Mouse (Mus musculus): Measurements from ENCODE around the gene Trp53tg5. TPM values are rescaled to one million over a fixed set of nuclear protein-coding genes. Genes with fewer than 3 reads are reported as not detected.

Gene Trp53tg5
- polyA plus RNA-seq, 1 experiment from 2014 or later: not detected

DNA sequence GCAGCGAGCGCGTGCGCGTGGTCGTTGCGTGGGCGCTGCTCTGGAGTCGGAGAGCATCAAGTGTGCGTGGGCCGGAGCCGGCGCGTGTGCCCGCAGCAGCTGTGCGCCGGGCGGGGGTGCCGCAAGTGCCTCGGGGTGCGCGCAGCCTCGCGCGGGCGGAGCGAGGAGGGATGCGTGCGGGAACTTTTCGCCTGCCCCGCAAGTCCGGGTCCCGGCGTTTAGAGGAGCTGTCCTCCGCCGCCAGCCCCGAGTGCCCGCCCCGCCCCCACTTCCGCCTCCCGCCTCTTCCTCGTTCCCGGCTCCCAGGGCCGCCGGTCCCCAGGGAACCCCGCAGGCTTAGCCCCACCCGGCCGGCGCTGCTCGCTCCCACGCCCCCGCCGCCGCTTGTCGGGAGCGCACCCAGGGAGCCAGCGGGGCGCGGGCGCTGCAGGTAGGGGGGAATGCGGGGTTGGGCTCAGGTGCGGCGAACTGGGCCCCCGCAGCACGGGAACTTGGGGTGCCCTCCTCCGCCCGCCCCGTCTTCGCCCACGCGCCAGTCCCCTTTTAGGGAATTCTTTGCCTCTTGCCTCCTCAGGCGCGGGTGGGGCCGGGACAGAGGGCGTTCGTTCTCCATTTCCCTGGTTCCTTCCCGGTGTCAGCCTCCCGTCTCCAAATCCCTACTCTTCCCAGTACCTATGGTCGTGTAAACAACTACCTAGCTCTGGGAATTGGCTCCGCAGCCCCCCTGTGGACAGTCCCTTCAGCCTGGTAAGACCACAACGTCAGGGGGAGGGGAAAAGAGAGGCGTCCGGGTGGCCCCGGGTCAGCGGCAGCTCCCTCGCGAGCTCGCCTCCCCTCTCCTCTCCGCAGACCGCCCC, 13.0 kb upstream of the Trp53tg5 start:
- H3K27ac ChIP-seq (ENCODE audit: low read length): peak overlapping the region; percentile 69
- H3K9ac ChIP-seq (ENCODE audit: low read length): peak overlapping the region; percentile 84
- peak overlapping the region; percentile 92 for H3K4me2 ChIP-seq (ENCODE audit: low read depth, low read length)
- 0 out of 2 replicates have a peak, but pooled peaks cover 3% of the 10 kb centered on the region for H3K27me3 ChIP-seq (ENCODE audit: control insufficient read depth, insufficient read depth, low read length)
- peaks cover 9% of the 10 kb centered on the region for H3K36me3 ChIP-seq (ENCODE audit: control insufficient read depth, insufficient read depth)
- peaks cover 12% of the 10 kb centered on the region for H3K4me1 ChIP-seq (ENCODE audit: control insufficient read depth, insufficient read depth, low read length)
- ATAC-seq (replicated peaks; ENCODE audit: extremely low read depth, insufficient read depth, low FRiP score): peak; percentile 72
- H3K9me3 ChIP-seq (replicated peaks; ENCODE audit: control insufficient read depth, low read length): no peaks in the 10 kb centered on the region
- under 1% methylated on average over 86 of the region's 90 CpGs for WGBS
- H3K4me3 ChIP-seq (ENCODE audit: low read length): peak overlapping the region; percentile 86

DNA sequence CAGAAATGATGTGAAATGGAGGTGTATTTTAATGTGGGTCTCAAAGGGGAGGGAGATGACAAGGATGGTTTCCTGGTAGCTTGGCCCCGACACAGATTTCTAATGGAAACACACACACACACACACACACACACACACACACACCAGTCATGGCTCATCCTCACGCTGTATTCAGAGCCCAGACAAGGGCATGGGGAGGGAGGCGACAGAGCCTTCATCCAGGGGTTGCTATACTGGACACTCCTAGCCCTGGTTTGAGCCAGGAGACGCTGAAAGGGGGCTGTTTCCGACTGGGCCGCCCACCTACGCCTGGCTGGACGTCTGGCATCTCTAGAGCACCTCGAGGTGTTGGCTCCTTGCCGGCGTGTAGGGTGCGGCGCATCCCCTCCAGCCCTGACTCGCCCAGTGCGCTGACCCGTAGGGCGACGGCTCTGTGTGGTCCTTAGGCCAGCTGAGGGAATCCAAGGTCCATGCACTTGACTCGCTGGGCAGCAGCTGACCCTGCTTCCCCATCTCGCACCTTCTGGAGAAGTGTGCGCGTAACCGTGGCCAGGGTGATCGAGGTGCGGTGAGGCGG, 12.2 kb upstream of the Trp53tg5 start, which contains the start of gene Dbndd2:
Gene Dbndd2, plus strand, starts transcription at position 426 of the 577 bp plus-strand sequence.
- peak within 1 kb of the TSS; percentile 92 for H3K4me2 ChIP-seq (ENCODE audit: low read depth, low read length)
- WGBS: 2% methylated on average over 26 of the region's 26 CpGs
- H3K9ac ChIP-seq (ENCODE audit: low read length): peak within 1 kb of the TSS; percentile 84
- peaks cover 12% of the 10 kb centered on the region for H3K4me1 ChIP-seq (ENCODE audit: control insufficient read depth, insufficient read depth, low read length)
- H3K36me3 ChIP-seq (ENCODE audit: control insufficient read depth, insufficient read depth): peaks cover 8% of the 10 kb centered on the region
- 0 out of 2 replicates have a peak, but pooled peaks cover 3% of the 10 kb centered on the region for H3K27me3 ChIP-seq (ENCODE audit: control insufficient read depth, insufficient read depth, low read length)
- H3K27ac ChIP-seq (ENCODE audit: low read length): peak within 1 kb of the TSS; percentile 69
- peak within 1 kb of the TSS; percentile 86 for H3K4me3 ChIP-seq (ENCODE audit: low read length)
- 0 out of 2 replicates have a peak, but pooled peaks have one; percentile 46 for ATAC-seq (replicated peaks; ENCODE audit: extremely low read depth, insufficient read depth, low FRiP score)
- H3K9me3 ChIP-seq (replicated peaks; ENCODE audit: control insufficient read depth, low read length): no peaks in the 10 kb centered on the region

DNA sequence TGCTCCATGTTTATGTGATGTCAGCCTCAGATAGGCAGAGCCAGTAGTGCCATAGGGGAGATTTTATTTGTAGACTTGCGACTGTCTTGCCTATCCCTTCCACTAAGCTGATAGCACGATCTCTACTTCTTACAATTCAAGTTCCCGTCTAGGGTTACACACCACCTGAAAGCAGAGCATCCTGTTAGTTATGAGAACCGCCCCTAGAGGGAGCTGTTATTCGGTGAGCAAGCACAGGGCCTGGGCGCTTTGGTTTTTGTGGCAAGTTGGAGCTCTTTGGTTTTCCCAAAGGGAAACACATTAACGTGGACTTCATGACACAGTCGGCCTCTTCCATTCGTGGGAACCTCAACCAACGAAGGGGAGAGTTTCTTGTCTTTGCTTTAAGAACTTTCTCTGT, 3.3 kb downstream of the Trp53tg5 start:
- 29% methylated on average over 10 of the region's 10 CpGs for WGBS
- ATAC-seq (replicated peaks; ENCODE audit: extremely low read depth, insufficient read depth, low FRiP score): no peak
- no peaks in the 10 kb centered on the region for H3K4me1 ChIP-seq (ENCODE audit: control insufficient read depth, insufficient read depth, low read length)

DNA sequence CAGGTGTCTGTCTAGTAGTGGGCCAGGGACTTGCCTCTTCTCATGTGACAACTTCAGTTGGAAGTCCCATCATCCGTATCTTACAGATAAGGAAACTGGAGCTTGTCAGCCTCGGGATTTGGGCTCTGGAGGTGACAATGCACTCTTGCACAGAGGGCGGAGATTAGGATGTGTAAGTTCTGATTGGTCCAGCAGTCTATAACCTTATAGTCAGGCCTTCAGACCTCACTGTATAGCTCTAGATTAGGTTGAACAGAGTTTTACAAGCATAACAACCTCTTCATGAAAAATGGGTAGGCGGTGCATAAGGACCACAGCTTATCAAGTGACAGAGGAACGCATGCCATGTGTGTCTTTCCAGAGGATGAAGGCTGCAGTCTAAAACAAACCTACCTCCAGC, 6.7 kb downstream of the Trp53tg5 start:
- ATAC-seq (replicated peaks; ENCODE audit: extremely low read depth, insufficient read depth, low FRiP score): no peak
- peaks cover 4% of the 10 kb centered on the region for H3K4me1 ChIP-seq (ENCODE audit: control insufficient read depth, insufficient read depth, low read length)
- H3K27me3 ChIP-seq (ENCODE audit: control insufficient read depth, insufficient read depth, low read length): no peaks in the 10 kb centered on the region
- no peak overlapping the region for H3K4me2 ChIP-seq (ENCODE audit: low read depth, low read length)
- peaks cover 14% of the 10 kb centered on the region for H3K36me3 ChIP-seq (ENCODE audit: control insufficient read depth, insufficient read depth)
- H3K9me3 ChIP-seq (replicated peaks; ENCODE audit: control insufficient read depth, low read length): no peaks in the 10 kb centered on the region
- whole genome bisulfite sequencing: 64% methylated on average over 5 of the region's 5 CpGs
- H3K9ac ChIP-seq (ENCODE audit: low read length): no peak overlapping the region
- H3K4me3 ChIP-seq (ENCODE audit: low read length): no peak overlapping the region
- H3K27ac ChIP-seq (ENCODE audit: low read length): no peak overlapping the region

More for the DNA sequence above, 3.3 kb downstream of the Trp53tg5 start:
- H3K4me3 ChIP-seq (ENCODE audit: low read length): no peak overlapping the region
- no peaks in the 10 kb centered on the region for H3K9me3 ChIP-seq (replicated peaks; ENCODE audit: control insufficient read depth, low read length)
- no peak overlapping the region for H3K9ac ChIP-seq (ENCODE audit: low read length)
- H3K27ac ChIP-seq (ENCODE audit: low read length): no peak overlapping the region
- H3K4me2 ChIP-seq (ENCODE audit: low read depth, low read length): no peak overlapping the region
- no peaks in the 10 kb centered on the region for H3K27me3 ChIP-seq (ENCODE audit: control insufficient read depth, insufficient read depth, low read length)
- peaks cover 6% of the 10 kb centered on the region; the same call in 1 of the 2 replicates for H3K36me3 ChIP-seq (ENCODE audit: control insufficient read depth, insufficient read depth)

DNA sequence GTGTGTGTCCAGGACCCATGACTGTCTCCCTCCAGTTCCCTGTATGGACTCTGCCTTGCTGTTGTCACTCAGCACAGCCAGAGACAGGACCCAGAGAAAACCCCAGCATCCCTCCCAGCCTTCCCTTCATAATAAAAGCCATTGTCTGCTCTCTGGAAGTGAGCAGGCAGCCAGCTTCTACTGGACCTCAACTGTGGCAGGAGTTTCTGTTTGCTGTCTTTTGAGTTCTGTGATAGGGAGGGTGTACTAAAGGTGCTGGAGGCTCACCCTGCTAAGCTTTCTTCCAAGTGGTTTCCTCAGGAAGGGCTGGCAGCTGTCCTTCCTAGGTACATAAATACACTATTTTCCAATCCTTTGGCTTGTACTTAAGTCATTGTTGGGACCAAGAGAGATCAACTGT, 8.4 kb downstream of the Trp53tg5 start:
- no peak overlapping the region for H3K4me3 ChIP-seq (ENCODE audit: low read length)
- no peak overlapping the region for H3K27ac ChIP-seq (ENCODE audit: low read length)
- H3K9ac ChIP-seq (ENCODE audit: low read length): no peak overlapping the region
- H3K4me2 ChIP-seq (ENCODE audit: low read depth, low read length): no peak overlapping the region
- H3K4me1 ChIP-seq (ENCODE audit: control insufficient read depth, insufficient read depth, low read length): peaks cover 7% of the 10 kb centered on the region
- H3K9me3 ChIP-seq (replicated peaks; ENCODE audit: control insufficient read depth, low read length): no peaks in the 10 kb centered on the region
- H3K27me3 ChIP-seq (ENCODE audit: control insufficient read depth, insufficient read depth, low read length): no peaks in the 10 kb centered on the region
- no peak for ATAC-seq (replicated peaks; ENCODE audit: extremely low read depth, insufficient read depth, low FRiP score)
- H3K36me3 ChIP-seq (ENCODE audit: control insufficient read depth, insufficient read depth): peaks cover 14% of the 10 kb centered on the region

DNA sequence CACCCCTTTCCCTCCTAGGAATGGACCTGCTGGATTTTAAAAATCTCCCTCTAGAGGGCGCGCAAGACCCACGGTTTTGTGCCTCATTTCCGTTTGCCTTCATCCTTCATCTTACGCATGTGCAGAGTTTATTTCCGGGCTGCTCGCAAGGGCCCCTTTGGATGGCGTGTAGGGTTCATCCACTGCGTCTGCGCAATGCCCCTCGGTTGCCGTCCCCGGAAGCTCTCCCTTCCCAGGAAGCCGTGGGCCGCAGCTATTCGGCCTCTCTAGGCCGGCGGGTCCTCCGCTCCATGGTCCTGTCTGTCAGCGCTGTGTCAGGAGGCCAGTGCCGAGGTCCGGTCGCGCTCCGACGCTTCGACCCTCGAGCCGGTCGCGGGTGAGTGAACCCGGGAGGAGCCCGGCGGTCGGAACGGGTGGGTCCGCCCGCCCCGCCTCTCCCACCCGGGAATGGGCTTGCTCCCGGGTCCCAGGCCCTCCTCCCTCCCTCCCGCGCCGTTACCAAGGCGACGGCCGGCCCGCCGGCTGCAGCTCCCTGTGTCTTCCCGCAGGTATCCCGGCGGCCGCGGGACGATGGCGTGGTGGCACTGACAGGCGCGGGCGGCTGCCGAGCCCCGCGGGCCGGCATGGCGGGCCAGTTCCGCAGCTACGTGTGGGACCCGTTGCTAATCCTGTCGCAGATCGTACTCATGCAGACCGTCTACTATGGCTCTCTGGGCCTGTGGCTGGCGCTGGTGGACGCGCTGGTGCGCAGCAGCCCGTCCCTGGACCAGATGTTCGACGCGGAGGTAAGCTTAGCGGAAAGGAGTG, 12.6 kb downstream of the Trp53tg5 start, which contains the start of gene Gm20458:
Gene Gm20458, plus strand, starts transcription at position 223 of the 807 bp plus-strand sequence.
- peak within 1 kb of the TSS; percentile 84 for H3K4me2 ChIP-seq (ENCODE audit: low read depth, low read length)
- no peaks in the 10 kb centered on the region for H3K27me3 ChIP-seq (ENCODE audit: control insufficient read depth, insufficient read depth, low read length)
- H3K27ac ChIP-seq (ENCODE audit: low read length): peak within 1 kb of the TSS; percentile 90
- ATAC-seq (replicated peaks; ENCODE audit: extremely low read depth, insufficient read depth, low FRiP score): peak; percentile 97
- H3K36me3 ChIP-seq (ENCODE audit: control insufficient read depth, insufficient read depth): peaks cover 14% of the 10 kb centered on the region
- H3K9ac ChIP-seq (ENCODE audit: low read length): peak within 1 kb of the TSS; percentile 90
- H3K9me3 ChIP-seq (replicated peaks; ENCODE audit: control insufficient read depth, low read length): no peaks in the 10 kb centered on the region
- peaks cover 16% of the 10 kb centered on the region for H3K4me1 ChIP-seq (ENCODE audit: control insufficient read depth, insufficient read depth, low read length)
- H3K4me3 ChIP-seq (ENCODE audit: low read length): peak within 1 kb of the TSS; percentile 93
- under 1% methylated on average over 79 of the region's 79 CpGs for WGBS

DNA sequence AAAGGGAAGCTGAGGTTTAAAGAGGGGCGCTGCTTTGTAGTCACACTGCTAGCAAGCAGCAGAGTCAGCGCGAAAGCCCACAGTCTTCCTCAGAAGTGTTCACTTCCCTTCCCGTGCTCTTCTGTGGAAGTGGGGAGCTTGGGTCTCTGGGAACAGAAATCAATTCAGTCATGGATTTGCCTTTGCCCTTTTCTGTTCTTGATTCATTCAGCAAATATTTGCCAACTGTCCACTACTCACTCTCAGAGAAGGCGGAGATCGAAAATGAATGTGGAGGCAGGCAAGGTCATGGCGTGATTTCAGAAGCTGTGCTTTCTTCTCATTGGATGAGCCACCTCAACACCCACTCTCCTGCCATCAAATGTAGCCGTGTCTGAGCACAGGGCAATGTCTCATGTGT, 15.0 kb downstream of the Trp53tg5 start:
- H3K9me3 ChIP-seq (replicated peaks; ENCODE audit: control insufficient read depth, low read length): no peaks in the 10 kb centered on the region
- H3K9ac ChIP-seq (ENCODE audit: low read length): no peak overlapping the region
- WGBS: 80% methylated on average over 8 of the region's 8 CpGs
- H3K36me3 ChIP-seq (ENCODE audit: control insufficient read depth, insufficient read depth): peaks cover 4% of the 10 kb centered on the region; the same call in 1 of the 2 replicates
- no peak overlapping the region for H3K4me3 ChIP-seq (ENCODE audit: low read length)
- no peak for ATAC-seq (replicated peaks; ENCODE audit: extremely low read depth, insufficient read depth, low FRiP score)
- no peak overlapping the region for H3K27ac ChIP-seq (ENCODE audit: low read length)
- H3K4me1 ChIP-seq (ENCODE audit: control insufficient read depth, insufficient read depth, low read length): peaks cover 39% of the 10 kb centered on the region
- no peaks in the 10 kb centered on the region for H3K27me3 ChIP-seq (ENCODE audit: control insufficient read depth, insufficient read depth, low read length)
- no peak overlapping the region for H3K4me2 ChIP-seq (ENCODE audit: low read depth, low read length)

DNA sequence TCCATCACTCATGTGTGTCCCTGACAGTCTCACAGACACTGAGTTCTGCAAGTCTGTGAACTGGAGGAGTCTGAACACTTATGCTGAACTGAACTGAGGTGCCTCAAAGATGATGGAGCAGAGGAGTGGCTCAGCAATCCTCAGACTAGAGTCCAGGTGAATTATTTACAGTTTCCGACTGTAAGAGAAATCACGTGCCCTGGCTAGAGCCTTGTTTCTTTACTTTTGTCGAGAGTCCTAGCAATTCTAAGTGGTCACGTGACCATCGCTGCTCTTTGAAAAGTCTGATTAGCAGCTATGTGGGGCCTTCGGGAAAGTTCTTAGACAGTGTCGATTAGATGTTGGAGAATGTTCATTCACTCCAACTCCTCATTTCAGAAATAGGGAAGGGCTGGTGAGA, 15.6 kb downstream of the Trp53tg5 start:
- no peak overlapping the region for H3K9ac ChIP-seq (ENCODE audit: low read length)
- H3K4me2 ChIP-seq (ENCODE audit: low read depth, low read length): no peak overlapping the region
- no peak overlapping the region for H3K27ac ChIP-seq (ENCODE audit: low read length)
- 44% methylated on average over 7 of the region's 7 CpGs for WGBS
- H3K4me1 ChIP-seq (ENCODE audit: control insufficient read depth, insufficient read depth, low read length): peaks cover 45% of the 10 kb centered on the region
- H3K27me3 ChIP-seq (ENCODE audit: control insufficient read depth, insufficient read depth, low read length): no peaks in the 10 kb centered on the region
- peaks cover 3% of the 10 kb centered on the region; the same call in 1 of the 2 replicates for H3K36me3 ChIP-seq (ENCODE audit: control insufficient read depth, insufficient read depth)
- no peak for ATAC-seq (replicated peaks; ENCODE audit: extremely low read depth, insufficient read depth, low FRiP score)
- H3K9me3 ChIP-seq (replicated peaks; ENCODE audit: control insufficient read depth, low read length): no peaks in the 10 kb centered on the region
- no peak overlapping the region for H3K4me3 ChIP-seq (ENCODE audit: low read length)
